Mouse (Mus musculus): ENCODE measurements at regions not wholly inside any gene's neighbourhood (a gene's known extent, or its start where the extent isn't known, plus 50 kb on each side); places are given as distances from the start of the nearest gene placed in this dataset.
A peak's percentile ranks its signal among the peaks of the same experiment; 100 is the strongest.

- no peak for DNase-seq (ENCODE audit: low spot score)
Measured at GRCm38 (mm10) chr14:62071140-62071539, 221.2 kb upstream of the Rnaseh2b start.

- no peak for DNase-seq (ENCODE audit: low spot score)
Measured at GRCm38 (mm10) chr14:62084047-62084446, 208.3 kb upstream of the Rnaseh2b start.

DNA sequence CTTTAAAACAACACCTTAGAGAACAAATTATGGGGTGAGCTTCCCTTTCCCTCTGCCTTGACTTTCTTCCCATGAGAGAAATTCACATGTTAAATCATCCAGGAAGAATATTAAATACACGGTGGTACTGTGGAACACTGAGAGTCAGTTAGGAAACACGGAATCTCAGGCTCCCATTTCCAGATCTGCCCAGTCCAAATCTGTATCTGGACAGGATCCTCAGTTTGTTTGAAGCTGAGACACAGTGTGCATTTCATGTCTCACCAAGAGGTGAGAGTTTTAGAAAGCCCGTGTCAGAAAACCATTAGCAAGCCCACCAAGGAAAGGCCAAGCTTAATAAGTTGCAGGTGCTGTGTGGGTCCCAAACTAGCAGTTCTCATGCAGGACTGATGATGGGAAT lies 204.2 kb upstream of the Rnaseh2b start:
- DNase-seq (ENCODE audit: low spot score): no peak

GRCm38 (mm10) chr14:62117532-62117931 lies 174.9 kb upstream of the Rnaseh2b start:
- no peak for DNase-seq (ENCODE audit: low spot score)

- DNase-seq (ENCODE audit: low spot score): no peak
Measured at GRCm38 (mm10) chr14:62118542-62118953, 173.8 kb upstream of the Rnaseh2b start.

DNA sequence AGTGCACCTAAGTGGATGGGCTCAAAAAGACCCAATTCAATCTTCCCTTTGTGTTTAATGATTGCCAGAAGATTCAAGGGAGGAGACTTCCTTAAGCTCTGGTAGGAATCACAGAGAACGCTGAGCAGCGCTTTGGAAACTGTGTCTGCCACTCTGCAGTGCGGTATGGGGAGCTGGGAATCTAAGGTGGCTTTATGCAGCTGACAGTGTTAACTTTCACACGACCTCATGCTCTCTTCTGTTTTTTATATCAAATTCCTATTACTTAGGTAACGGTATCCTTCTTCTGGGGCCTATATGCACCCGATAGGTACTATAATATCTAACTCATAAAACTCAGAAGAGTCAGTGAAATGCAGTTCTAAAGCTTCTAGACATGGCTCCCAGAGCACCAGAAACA lies 163.5 kb upstream of the Rnaseh2b start:
- no peak for DNase-seq (ENCODE audit: low spot score)

GRCm38 (mm10) chr14:62132353-62132816 lies 160.0 kb upstream of the Rnaseh2b start:
- DNase-seq (ENCODE audit: low spot score): no peak

DNA sequence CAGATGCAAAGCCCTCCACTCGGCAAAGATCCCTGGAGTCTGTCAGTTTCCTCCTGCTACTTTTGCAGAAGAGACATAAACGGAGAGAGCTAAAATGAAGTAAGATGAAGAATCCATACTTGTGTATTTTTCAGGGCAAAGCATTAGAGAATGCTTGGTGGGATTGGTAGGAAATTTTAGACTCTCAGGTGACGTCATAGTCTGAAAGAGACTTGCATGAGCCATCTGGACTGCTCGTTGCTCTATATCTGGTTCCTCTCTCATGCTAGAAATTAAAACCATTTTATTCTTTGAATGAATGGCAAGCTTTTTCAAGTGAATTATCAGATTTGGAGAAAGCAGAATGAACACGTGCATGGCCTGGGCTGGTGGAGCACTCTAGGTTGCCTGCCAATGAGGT lies 154.4 kb upstream of the Rnaseh2b start:
- no peak for DNase-seq (ENCODE audit: low spot score)

DNA sequence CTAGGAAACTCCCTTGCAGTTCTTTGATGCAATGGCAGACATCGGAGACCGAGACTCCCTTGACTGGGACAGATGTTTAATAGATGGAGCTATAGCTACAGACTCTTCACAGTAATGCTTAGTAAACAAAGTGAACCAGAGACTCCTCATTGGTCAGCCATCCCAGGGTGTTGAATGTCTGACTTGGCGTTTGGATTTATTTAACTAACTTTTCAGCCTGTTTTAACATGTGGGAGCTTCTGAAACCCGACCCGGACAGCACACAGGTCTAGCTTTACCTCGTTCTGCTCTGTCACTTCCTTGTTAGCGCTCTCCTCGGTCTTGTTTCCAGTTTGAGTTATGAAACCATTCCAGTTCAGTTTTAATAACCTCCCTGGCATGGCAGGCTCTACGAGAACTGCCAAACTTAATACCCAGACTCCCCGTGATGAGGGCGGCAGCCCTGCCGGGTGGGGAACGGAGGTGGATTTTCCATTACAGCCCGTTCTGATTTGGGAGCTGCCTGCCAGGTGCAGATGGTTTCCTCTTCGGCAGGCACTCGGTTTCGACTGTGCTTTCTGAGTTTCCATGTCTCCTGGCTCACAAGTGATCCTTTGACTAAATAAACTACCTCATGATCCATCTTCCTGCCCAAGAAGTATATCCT lies 147.9 kb upstream of the Rnaseh2b start:
- no peak for DNase-seq (ENCODE audit: low spot score)

DNA sequence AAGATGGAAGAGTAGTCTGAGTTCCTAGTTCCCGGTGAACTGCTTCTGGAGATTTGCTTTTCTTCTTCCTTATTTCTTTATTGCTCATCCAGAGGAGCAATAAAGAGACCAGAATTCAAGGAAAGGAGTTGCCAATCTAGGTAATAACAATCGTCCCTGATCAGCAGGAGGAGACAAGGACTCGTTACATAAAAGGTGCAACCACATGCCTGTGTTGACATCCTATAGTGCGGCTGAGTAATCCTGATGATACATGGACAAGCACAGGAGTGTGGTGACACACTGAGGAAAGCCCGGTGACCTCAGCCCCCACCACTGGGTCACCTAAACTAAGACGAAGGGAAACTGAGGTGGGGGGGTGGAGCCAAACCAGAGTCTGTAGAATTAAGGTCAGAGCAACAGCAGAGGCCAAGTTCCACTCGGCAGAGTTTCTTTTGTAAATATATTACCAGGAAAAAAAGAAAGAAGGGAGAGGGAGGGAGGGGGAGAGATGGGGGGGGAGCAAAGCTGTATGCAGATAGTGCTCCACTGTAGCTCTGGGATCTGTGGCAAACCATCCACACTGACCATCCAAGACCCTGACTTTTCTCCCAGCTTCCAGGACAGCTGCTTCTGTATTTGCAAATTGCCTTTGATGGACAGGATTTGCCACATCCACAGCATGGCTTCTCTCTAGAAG lies 135.2 kb upstream of the Rnaseh2b start:
- DNase-seq (ENCODE audit: low spot score): no peak

DNA sequence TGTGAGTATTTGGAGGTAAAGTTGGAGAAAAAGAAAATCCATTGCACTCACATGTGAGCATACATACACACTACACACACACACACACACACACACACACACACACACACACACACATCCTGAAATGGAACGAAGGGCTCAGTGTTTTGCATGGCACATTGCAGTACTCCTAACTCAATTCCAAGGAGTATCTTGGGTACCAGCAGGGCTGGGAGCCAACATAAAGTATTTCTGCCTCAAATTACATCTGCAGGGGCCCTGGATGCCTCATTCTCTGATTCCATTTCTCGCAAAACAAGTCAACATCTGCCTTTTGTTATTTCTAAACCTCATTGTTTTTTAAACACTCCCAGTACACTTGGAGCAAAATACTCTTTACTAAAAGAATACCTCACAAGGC lies 132.7 kb upstream of the Rnaseh2b start:
- no peak for DNase-seq (ENCODE audit: low spot score)

DNA sequence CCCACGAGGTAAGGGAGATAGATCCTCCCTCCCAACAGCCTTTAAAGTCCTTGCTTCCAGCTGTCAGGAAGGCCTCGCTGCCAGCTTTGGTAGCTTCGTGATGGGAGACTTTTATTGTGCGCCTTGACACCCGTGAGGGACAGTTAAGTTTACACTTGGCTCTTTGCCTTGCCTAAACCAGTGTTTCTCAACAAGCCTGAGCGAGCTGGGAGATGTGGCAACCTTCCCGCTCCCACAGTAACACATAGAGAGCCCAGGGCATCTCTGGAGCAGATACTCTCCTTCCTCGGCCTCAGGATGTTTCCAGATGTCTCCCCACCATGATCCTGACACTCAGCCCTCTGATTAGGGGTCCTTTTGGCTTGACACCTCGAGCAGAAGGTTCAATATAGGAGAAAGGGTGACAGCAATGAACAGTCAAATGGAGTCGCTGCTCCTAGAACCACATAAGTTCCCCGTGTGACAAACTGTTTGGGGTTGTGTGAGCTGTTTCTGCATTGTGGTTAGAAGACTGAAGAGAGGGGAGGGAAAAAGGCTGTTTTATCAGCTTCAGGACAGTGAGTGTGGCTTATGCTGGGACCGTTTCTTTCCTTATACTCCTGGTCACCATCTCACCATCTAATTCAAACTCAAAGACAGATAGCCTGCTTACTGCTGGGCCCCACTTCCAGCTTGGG lies 129.1 kb upstream of the Rnaseh2b start:
- no peak for DNase-seq (ENCODE audit: low spot score)

DNA sequence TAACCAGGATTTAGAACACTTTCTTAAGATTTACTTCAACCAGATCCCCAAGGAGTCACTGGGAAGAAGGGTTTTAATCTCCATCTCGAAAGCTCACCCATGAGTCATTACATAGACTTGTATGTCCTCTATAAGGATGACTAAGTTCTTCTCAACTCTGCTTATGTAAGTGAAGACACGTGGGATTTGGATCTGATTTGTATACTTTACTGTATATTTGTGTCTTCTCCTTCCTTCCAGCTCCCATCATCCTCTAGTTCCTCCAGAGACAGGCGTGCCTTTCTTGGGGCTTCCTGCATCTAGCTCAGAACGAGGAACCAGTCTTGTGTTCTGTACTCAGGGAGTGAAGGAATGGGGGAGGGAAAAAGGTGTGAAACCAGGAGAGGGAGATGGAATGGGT lies 127.5 kb upstream of the Rnaseh2b start:
- no peak for DNase-seq (ENCODE audit: low spot score)

GRCm38 (mm10) chr14:62166006-62166405 lies 126.4 kb upstream of the Rnaseh2b start:
- no peak for DNase-seq (ENCODE audit: low spot score)

DNA sequence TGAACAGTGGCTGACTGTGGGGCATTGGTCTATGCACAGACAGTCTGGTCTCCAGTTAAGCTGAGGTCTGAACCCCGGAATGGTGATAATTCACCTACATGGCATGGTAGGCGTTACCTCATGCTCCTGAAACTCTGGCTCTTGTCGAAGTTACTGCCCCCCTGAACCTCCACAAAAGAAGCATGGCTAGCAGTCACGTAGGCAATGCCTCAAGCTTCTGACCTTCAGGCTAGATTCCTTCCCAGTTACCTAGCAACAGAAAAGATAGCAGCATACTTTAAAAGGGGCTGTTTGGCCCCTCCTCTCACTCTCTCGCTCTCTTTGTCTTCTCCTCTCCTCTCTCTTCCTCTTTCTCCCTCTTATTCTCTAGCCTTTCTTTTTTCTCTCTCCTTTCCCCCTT lies 125.8 kb upstream of the Rnaseh2b start:
- DNase-seq (ENCODE audit: low spot score): peak; percentile 64

DNA sequence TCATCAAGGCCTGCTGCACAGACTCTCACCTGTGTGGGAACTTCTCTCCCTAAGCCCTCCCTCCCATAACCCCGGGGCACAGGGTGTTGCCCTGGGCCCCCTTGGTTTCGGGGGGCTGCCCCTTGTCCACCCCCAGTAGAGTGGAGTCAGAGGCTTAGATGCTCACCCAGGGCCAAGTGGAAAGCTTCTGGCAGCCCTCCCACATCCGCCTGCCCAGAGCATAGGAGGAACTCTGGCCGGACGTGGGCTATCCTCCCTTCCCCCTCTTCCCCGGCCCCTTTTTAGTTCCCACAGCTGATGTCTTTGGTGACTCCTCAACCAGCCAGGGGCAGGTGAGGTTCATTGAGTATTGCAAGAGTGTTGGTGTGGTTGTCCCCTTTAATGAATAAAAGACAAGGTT lies 125.3 kb upstream of the Rnaseh2b start:
- no peak for DNase-seq (ENCODE audit: low spot score)

GRCm38 (mm10) chr14:62168711-62169110 lies 123.7 kb upstream of the Rnaseh2b start:
- DNase-seq (ENCODE audit: low spot score): no peak

DNA sequence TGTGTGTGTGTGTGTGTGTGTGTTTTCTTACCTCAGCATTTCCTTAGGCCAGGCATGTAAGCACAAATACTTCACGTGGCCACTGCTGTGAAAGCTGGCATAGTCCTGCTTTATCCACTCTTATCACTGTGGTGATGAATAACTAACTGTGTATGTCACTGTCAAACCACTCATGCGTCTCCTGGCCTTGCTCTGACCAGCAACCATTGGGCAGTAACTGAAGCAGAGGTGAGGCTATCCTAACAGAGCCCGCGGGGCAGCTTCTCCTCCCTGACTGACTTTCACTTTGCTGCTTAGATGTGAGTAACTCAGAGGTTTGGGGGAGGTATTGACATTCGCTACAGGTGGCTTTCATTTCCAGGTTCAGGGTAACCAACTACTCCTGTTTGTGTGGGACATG lies 122.0 kb upstream of the Rnaseh2b start:
- DNase-seq (ENCODE audit: low spot score): no peak

DNA sequence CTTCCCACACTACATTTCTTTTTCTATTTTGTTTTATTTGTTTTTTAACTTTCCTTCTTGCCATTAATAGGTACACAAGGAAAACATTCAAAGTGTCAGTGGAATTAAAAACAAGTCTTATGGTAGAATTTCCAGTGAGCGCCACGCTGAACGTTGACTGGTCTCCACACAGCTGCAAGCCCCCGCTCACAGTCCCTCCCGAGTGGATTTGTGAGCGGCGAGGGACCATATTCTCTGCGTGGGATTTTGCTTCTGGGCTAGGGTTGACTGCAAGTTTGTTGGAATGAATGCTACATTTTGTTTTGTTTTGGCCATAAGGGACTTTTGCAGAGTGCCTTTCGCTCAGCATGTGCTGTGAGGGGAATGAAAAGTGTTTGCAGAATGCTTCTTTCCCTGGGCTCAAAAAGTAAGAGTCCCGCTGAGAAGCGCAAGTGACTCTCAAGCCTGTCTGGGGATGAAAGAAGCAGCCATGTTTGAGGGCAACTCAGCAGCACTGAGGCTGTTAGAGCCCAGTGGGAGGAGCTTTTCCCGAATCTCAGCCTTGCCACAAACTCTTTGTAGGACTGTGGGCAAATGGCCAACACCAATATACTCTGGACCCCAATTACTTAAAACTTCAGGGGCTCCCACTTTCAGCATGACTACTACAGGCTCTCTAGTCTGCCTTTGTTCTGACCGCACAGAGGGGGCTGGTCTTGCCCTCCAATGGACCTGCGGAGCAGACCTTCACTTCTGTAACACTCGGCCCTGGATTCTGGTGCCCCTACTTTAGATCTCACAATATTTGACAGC lies 120.9 kb upstream of the Rnaseh2b start:
- no peak for DNase-seq (ENCODE audit: low spot score)

DNA sequence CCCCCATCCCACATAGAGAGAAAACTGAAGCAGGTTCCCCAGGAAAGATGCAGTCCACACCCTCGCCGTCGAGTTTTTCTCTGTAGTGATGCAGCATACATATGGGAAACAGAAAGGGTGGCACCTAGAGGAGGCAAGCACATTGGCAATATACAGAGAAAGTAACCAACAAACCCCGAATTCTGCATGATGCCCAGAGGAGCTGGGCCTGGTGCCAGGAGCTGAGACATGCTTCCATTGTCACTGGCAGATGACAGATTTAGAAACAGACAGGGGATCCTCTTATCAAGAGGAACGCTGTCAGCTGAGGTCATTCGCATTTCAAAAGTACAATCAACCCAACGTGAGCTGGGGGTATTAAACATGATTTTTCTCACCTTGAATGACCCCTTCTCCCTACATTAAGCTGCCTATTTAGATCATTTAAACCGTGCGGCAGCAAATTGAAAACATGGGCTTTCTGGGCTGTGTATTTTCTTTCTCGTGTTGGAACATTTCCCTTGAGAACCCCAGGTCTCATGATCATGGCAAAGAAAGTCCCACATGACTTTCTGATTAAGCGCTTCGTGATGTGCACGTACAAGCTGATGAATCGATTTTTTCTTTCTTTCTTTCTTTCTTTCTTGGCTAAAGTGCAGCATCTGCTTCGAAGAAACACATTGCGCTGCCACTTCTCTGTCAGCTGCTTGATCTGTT lies 118.4 kb upstream of the Rnaseh2b start:
- DNase-seq (ENCODE audit: low spot score): no peak

DNA sequence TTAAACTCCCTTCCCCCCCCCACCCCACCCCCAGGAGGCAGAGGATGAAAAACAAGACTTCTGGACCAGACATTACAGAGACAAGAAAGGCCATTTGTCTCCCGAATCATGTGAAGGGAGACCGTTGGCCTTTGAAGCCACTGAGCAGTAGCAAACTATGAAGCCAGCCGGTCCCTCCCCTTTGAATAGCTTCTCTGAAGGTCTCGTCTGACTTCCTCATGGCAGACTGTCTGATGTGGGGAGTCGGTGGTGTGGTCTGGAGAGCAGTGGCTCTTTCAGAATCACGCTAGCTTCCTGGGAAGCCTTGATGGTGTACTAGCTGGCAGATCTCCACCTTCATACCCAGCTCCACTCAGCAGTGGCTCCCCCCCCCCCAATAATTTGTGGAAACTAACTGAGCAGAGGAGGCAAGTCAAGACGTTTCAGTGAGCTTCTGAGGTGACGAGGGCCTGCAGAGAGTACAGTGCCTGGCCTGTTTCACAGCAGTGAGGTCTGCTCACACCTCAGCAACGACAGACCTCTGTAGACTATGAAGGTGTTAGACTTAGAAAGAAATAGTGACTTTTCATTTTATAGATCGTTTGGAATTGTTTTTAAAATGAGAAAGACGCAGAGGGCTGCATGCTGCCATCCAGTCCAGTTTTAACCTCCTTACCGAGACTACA lies 116.9 kb upstream of the Rnaseh2b start:
- DNase-seq (ENCODE audit: low spot score): no peak
